Mouse (Mus musculus): ENCODE data around the gene Hsph1. TPM values are rescaled to one million over a fixed set of nuclear protein-coding genes. Genes with fewer than 3 reads are reported as not detected.

The Hsph1 gene
- polyA plus RNA-seq, 1 experiment from 2014 or later: 144 TPM

DNA sequence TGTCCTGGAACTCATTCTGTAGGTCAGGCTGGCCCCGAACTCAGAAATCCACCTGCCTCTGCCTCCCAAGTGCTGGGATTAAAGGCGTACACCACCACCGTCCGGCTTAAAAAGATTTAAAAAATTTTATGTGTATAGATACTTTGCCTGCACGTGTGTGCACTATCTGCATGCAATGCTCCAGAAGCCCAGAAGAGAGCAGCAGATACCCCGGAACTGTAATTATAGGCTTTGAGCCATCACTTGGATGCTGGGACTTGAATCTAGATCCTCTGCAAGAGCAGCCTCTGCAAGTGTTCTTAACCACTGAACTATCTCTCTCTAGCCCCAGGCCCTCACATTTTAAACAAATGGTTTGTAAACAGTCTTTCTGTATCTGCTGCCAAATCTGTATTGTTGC is 26.8 kb upstream of the Hsph1 start:
- WGBS: 91% methylated on average over 6 of the region's 6 CpGs
- DNase-seq (ENCODE audit: low spot score) (no peak), ATAC-seq (replicated peaks; ENCODE audit: low FRiP score) (no peak)
- H3K9ac ChIP-seq (ENCODE audit: low read length): no peak overlapping the region
- no peak overlapping the region for H3K4me2 ChIP-seq (ENCODE audit: low read depth, low read length, severe bottlenecking)
- H3K9me3 ChIP-seq (ENCODE audit: control insufficient read depth, low read length): no peaks in the 10 kb centered on the region; the same call in 1 of the 2 replicates
- no peak overlapping the region for H3K27ac ChIP-seq (ENCODE audit: low read depth, low read length)
- H3K36me3 ChIP-seq (ENCODE audit: control insufficient read depth, insufficient read depth, low read length): no peaks in the 10 kb centered on the region
- no peaks in the 10 kb centered on the region for H3K27me3 ChIP-seq (ENCODE audit: control insufficient read depth, insufficient read depth, low read length)
- no peak overlapping the region for H3K4me3 ChIP-seq (ENCODE audit: low read depth, low read length)
- no peaks in the 10 kb centered on the region for H3K4me1 ChIP-seq (replicated peaks; ENCODE audit: control insufficient read depth, insufficient read depth, low read length)

GRCm38 (mm10) chr5:149661428-149661827 is 25.3 kb upstream of the Hsph1 start:
- Histone ChIP-seq H3K27me3 (ENCODE audit: control insufficient read depth, insufficient read depth, low read length) (no peaks in the 10 kb centered on the region), H3K36me3 (ENCODE audit: control insufficient read depth, insufficient read depth, low read length) (no peaks in the 10 kb centered on the region), H3K4me1 (replicated peaks; ENCODE audit: control insufficient read depth, insufficient read depth, low read length) (no peaks in the 10 kb centered on the region), H3K27ac (ENCODE audit: low read depth, low read length) (no peak overlapping the region), H3K4me2 (ENCODE audit: low read depth, low read length, severe bottlenecking) (no peak overlapping the region), H3K4me3 (ENCODE audit: low read depth, low read length) (no peak overlapping the region), H3K9me3 (ENCODE audit: control insufficient read depth, low read length) (no peaks in the 10 kb centered on the region; the same call in 1 of the 2 replicates), H3K9ac (ENCODE audit: low read length) (no peak overlapping the region)
- no peak for DNase-seq (ENCODE audit: low spot score)
- 88% methylated on average over 6 of the region's 6 CpGs for WGBS
- ATAC-seq (replicated peaks; ENCODE audit: low FRiP score): no peak

DNA sequence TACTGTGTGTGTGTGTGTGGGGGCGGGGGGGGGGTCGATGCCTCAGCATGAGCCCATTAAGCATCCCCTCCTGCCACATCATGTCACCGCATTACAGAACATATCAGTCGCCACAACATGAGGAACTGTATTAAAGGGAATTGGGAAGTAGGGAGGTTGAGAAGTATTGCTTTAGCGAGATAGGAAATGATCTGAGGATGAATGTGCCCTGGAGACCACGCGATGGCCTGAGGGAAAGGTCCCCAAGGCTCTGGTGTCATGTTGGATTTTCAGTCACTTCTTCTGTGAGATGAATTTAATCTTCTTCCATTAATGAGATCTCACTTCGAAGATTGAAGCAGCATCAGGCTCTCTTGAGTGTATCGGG is 23.2 kb upstream of the Hsph1 start:
- Histone ChIP-seq H3K36me3 (ENCODE audit: control insufficient read depth, insufficient read depth, low read length) (no peaks in the 10 kb centered on the region), H3K27ac (ENCODE audit: low read depth, low read length) (no peak overlapping the region), H3K9me3 (ENCODE audit: control insufficient read depth, low read length) (no peaks in the 10 kb centered on the region; the same call in 1 of the 2 replicates), H3K4me1 (replicated peaks; ENCODE audit: control insufficient read depth, insufficient read depth, low read length) (no peaks in the 10 kb centered on the region), H3K4me2 (ENCODE audit: low read depth, low read length, severe bottlenecking) (no peak overlapping the region), H3K27me3 (ENCODE audit: control insufficient read depth, insufficient read depth, low read length) (no peaks in the 10 kb centered on the region), H3K9ac (ENCODE audit: low read length) (no peak overlapping the region), H3K4me3 (ENCODE audit: low read depth, low read length) (no peak overlapping the region)
- WGBS: 71% methylated on average over 9 of the region's 9 CpGs
- ATAC-seq (replicated peaks; ENCODE audit: low FRiP score) (no peak), DNase-seq (ENCODE audit: low spot score) (no peak)

DNA sequence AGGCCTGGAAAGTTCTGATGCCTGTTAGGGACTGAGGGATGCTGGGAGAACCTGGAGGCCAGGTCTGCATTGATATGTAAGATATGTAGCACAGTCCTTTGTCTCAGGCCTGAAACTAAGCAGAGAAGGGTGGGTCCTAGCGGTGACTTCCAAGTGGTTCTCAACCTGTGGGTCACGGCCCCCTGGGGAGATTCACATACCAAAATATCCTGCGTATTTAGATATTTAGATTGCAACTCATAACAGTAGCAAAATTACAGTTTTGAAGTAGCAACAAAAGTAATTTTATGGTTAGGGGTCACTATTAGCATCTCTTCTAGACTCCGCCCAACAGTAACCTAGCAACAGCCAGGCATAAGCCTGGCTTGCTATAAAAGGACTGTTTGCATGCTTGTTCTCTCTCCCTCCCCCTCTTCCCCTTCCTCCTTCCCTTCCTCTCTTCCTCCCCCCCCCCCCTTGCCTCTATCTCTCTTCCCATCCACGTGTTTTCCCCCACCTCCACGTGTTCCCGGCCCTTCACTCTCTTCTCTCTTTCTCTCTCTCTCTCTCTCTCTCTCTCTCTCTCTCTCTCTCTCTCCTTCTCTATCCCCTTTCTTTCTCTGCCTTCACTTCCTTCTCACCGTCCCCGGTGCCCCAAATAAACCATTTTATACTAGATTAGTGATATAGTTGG is 22.7 kb upstream of the Hsph1 start:
- Histone ChIP-seq H3K9ac (ENCODE audit: low read length) (no peak overlapping the region), H3K4me1 (replicated peaks; ENCODE audit: control insufficient read depth, insufficient read depth, low read length) (no peaks in the 10 kb centered on the region), H3K9me3 (ENCODE audit: control insufficient read depth, low read length) (no peaks in the 10 kb centered on the region; the same call in 1 of the 2 replicates), H3K36me3 (ENCODE audit: control insufficient read depth, insufficient read depth, low read length) (no peaks in the 10 kb centered on the region), H3K4me2 (ENCODE audit: low read depth, low read length, severe bottlenecking) (no peak overlapping the region), H3K4me3 (ENCODE audit: low read depth, low read length) (no peak overlapping the region), H3K27ac (ENCODE audit: low read depth, low read length) (no peak overlapping the region), H3K27me3 (ENCODE audit: control insufficient read depth, insufficient read depth, low read length) (no peaks in the 10 kb centered on the region)
- ATAC-seq (replicated peaks; ENCODE audit: low FRiP score) (no peak), DNase-seq (ENCODE audit: low spot score) (no peak)
- WGBS: 73% methylated on average over 9 of the region's 9 CpGs

DNA sequence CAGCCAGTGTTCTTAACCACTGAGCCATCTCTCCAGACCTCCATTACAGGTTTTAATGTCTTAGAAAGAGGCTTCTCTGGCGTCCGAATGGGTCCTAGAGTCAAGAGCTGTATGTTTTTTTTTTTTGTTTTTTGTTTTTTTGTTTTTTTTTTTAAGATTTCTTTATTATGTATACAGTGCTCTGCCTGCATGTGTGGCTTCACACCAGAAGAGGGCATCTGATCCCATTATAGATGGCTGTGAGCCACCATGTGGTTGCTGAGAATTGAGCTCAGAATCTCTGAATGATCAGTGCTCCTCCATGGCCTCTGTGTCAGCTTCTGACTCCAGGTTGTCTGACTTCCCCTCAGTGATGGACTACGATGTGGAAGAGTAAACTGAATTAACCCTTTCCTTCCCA is 21.8 kb upstream of the Hsph1 start:
- Histone ChIP-seq H3K36me3 (ENCODE audit: control insufficient read depth, insufficient read depth, low read length) (no peaks in the 10 kb centered on the region), H3K27me3 (ENCODE audit: control insufficient read depth, insufficient read depth, low read length) (no peaks in the 10 kb centered on the region), H3K9ac (ENCODE audit: low read length) (no peak overlapping the region), H3K4me2 (ENCODE audit: low read depth, low read length, severe bottlenecking) (no peak overlapping the region), H3K27ac (ENCODE audit: low read depth, low read length) (no peak overlapping the region), H3K9me3 (ENCODE audit: control insufficient read depth, low read length) (no peaks in the 10 kb centered on the region; the same call in 1 of the 2 replicates), H3K4me3 (ENCODE audit: low read depth, low read length) (no peak overlapping the region), H3K4me1 (replicated peaks; ENCODE audit: control insufficient read depth, insufficient read depth, low read length) (no peaks in the 10 kb centered on the region)
- ATAC-seq (replicated peaks; ENCODE audit: low FRiP score): no peak
- no peak for DNase-seq (ENCODE audit: low spot score)
- 64% methylated on average over 3 of the region's 3 CpGs for WGBS

DNA sequence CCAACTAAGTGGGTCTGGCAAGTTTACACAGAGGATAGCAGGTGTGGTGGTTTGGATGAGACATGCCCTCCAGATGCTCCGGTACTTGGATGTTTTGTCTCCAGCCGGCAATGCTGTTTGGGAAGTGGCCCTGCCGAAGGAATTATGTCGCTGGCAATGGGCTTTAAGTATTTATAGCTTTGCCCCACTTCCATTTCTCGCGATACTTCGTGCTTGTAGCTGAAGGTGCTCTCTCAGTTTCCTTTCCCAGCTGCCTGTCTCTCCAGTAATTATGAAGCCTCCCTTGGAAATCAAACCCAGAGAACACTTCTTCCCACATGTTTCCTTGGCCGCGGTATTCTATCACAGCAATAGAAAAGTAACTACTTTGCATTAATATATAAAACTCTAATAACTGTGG is 19.5 kb upstream of the Hsph1 start:
- Histone ChIP-seq H3K9ac (ENCODE audit: low read length) (no peak overlapping the region), H3K4me2 (ENCODE audit: low read depth, low read length, severe bottlenecking) (no peak overlapping the region), H3K36me3 (ENCODE audit: control insufficient read depth, insufficient read depth, low read length) (no peaks in the 10 kb centered on the region), H3K27me3 (ENCODE audit: control insufficient read depth, insufficient read depth, low read length) (no peaks in the 10 kb centered on the region), H3K9me3 (ENCODE audit: control insufficient read depth, low read length) (no peaks in the 10 kb centered on the region), H3K4me1 (replicated peaks; ENCODE audit: control insufficient read depth, insufficient read depth, low read length) (no peaks in the 10 kb centered on the region), H3K4me3 (ENCODE audit: low read depth, low read length) (no peak overlapping the region), H3K27ac (ENCODE audit: low read depth, low read length) (no peak overlapping the region)
- DNase-seq (ENCODE audit: low spot score) (no peak), ATAC-seq (replicated peaks; ENCODE audit: low FRiP score) (no peak)
- 93% methylated on average over 9 of the region's 9 CpGs for WGBS

DNA sequence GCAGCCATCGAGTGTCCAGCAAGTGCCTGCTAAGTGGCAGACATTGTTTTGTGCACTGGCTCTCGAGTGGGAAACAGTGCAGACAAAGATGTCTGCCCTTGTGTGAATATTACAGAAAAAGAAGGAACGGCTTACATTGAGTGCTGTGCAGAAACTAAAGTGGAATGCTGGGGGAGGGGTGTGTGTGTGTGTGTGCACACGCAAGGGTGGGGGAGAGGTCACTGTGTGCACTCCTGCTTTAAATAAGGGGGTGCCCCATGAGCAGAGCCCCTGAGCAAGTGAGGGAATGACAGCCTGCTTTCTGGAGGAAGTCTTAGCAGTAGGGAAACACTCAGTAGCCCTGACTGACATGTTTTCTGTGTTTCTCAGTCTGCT is 14.0 kb upstream of the Hsph1 start:
- H3K9me3 ChIP-seq (ENCODE audit: control insufficient read depth, low read length): no peaks in the 10 kb centered on the region
- 69% methylated on average over 4 of the region's 4 CpGs for WGBS
- H3K4me3 ChIP-seq (ENCODE audit: low read depth, low read length): no peak overlapping the region
- H3K9ac ChIP-seq (ENCODE audit: low read length): no peak overlapping the region
- DNase-seq (ENCODE audit: low spot score) (no peak), ATAC-seq (replicated peaks; ENCODE audit: low FRiP score) (no peak; the same call in 1 of the 2 replicates)
- no peak overlapping the region for H3K4me2 ChIP-seq (ENCODE audit: low read depth, low read length, severe bottlenecking)
- H3K36me3 ChIP-seq (ENCODE audit: control insufficient read depth, insufficient read depth, low read length): no peaks in the 10 kb centered on the region
- no peaks in the 10 kb centered on the region for H3K27me3 ChIP-seq (ENCODE audit: control insufficient read depth, insufficient read depth, low read length)
- no peak overlapping the region for H3K27ac ChIP-seq (ENCODE audit: low read depth, low read length)
- no peaks in the 10 kb centered on the region for H3K4me1 ChIP-seq (replicated peaks; ENCODE audit: control insufficient read depth, insufficient read depth, low read length)

- 84% methylated on average over 14 of the region's 14 CpGs for WGBS
- no peak overlapping the region for H3K4me2 ChIP-seq (ENCODE audit: low read depth, low read length, severe bottlenecking)
- no peaks in the 10 kb centered on the region for H3K9me3 ChIP-seq (ENCODE audit: control insufficient read depth, low read length)
- H3K27ac ChIP-seq (ENCODE audit: low read depth, low read length): no peak overlapping the region
- H3K4me3 ChIP-seq (ENCODE audit: low read depth, low read length): no peak overlapping the region
- no peaks in the 10 kb centered on the region for H3K36me3 ChIP-seq (ENCODE audit: control insufficient read depth, insufficient read depth, low read length)
- H3K27me3 ChIP-seq (ENCODE audit: control insufficient read depth, insufficient read depth, low read length): no peaks in the 10 kb centered on the region
- H3K9ac ChIP-seq (ENCODE audit: low read length): no peak overlapping the region
- H3K4me1 ChIP-seq (replicated peaks; ENCODE audit: control insufficient read depth, insufficient read depth, low read length): no peaks in the 10 kb centered on the region
- ATAC-seq (replicated peaks; ENCODE audit: low FRiP score) (no peak), DNase-seq (ENCODE audit: low spot score) (no peak)
Measured at GRCm38 (mm10) chr5:149649499-149650178, 13.5 kb upstream of the Hsph1 start.

DNA sequence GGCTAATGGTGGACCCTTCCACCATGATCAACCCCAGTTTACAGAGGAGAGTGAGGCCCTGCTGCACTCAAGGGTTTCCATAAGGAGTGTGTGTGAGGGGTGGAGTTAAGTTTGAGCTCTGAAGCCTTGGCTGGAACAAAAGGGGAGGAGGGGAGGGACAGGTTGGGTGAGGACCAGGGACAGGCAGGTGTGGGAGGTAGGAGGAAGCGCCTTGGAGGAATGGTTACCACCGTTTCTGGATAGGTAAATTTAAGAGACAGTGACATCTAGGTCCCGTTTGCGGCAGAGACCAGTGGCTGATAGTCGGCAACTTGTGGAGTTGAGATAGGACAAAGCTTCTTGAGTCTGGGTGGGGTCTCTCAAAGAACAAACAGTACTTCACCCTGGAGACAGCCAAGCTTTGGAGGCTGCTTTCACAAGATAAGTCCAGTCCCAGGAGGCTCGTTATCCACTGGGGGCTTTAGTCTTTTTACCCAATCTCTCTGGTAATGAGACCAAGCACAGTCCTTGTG is 12.8 kb upstream of the Hsph1 start:
- ATAC-seq (replicated peaks; ENCODE audit: low FRiP score) (0 out of 2 replicates have a peak, but pooled peaks have one; percentile 44), DNase-seq (ENCODE audit: low spot score) (no peak)
- H3K4me3 ChIP-seq (ENCODE audit: low read depth, low read length): no peak overlapping the region
- no peaks in the 10 kb centered on the region for H3K9me3 ChIP-seq (ENCODE audit: control insufficient read depth, low read length)
- no peak overlapping the region for H3K9ac ChIP-seq (ENCODE audit: low read length)
- H3K27me3 ChIP-seq (ENCODE audit: control insufficient read depth, insufficient read depth, low read length): no peaks in the 10 kb centered on the region
- H3K36me3 ChIP-seq (ENCODE audit: control insufficient read depth, insufficient read depth, low read length): no peaks in the 10 kb centered on the region
- H3K27ac ChIP-seq (ENCODE audit: low read depth, low read length): no peak overlapping the region
- 64% methylated on average over 6 of the region's 6 CpGs for WGBS
- H3K4me2 ChIP-seq (ENCODE audit: low read depth, low read length, severe bottlenecking): no peak overlapping the region
- no peaks in the 10 kb centered on the region for H3K4me1 ChIP-seq (replicated peaks; ENCODE audit: control insufficient read depth, insufficient read depth, low read length)

Data from forebrain, embryonic 11.5 days (tissue).